Mouse (Mus musculus) forelimb bud, embryonic 11.5 days (tissue): ENCODE measurements around the gene Fbxw7.

Experiments used
- DNase-seq: peaks from one replicate; pipeline ENCODE4 v3.0.0-alpha.2; 2012; ENCODE audit warnings: low read depth, low spot score

Fbxw7 gene

GRCm38 (mm10) chr3:84951698-84952097 lies 136.6 kb downstream of the Fbxw7 start:
- DNase-seq: no peak

- peak; percentile 83 for DNase-seq
Measured at GRCm38 (mm10) chr3:84952135-84952534, 137.1 kb downstream of the Fbxw7 start.

- DNase-seq: no peak
Measured at GRCm38 (mm10) chr3:84952585-84953187, 137.6 kb downstream of the Fbxw7 start.

GRCm38 (mm10) chr3:84955011-84955775 lies 140.1 kb downstream of the Fbxw7 start:
- no peak for DNase-seq

GRCm38 (mm10) chr3:84955857-84956256 lies 140.8 kb downstream of the Fbxw7 start:
- no peak for DNase-seq

- DNase-seq: no peak
Measured at GRCm38 (mm10) chr3:84965156-84965555, 150.1 kb downstream of the Fbxw7 start.

- no peak for DNase-seq
Measured at GRCm38 (mm10) chr3:84967364-84967763, 152.3 kb downstream of the Fbxw7 start.

- no peak for DNase-seq
Measured at GRCm38 (mm10) chr3:84971561-84971960, 156.5 kb downstream of the Fbxw7 start.

GRCm38 (mm10) chr3:84972881-84973280 lies 157.8 kb downstream of the Fbxw7 start:
- no peak for DNase-seq

GRCm38 (mm10) chr3:84974193-84974592 lies 159.1 kb downstream of the Fbxw7 start:
- no peak for DNase-seq

GRCm38 (mm10) chr3:84978676-84979075 lies 163.6 kb downstream of the Fbxw7 start:
- no peak for DNase-seq

GRCm38 (mm10) chr3:84980158-84980557 lies 165.1 kb downstream of the Fbxw7 start:
- no peak for DNase-seq

GRCm38 (mm10) chr3:84982688-84983087 lies 167.6 kb downstream of the Fbxw7 start:
- no peak for DNase-seq

- no peak for DNase-seq
Measured at GRCm38 (mm10) chr3:84985121-84985625, 170.1 kb downstream of the Fbxw7 start.

GRCm38 (mm10) chr3:84988880-84989279 lies 173.8 kb downstream of the Fbxw7 start:
- DNase-seq: no peak

GRCm38 (mm10) chr3:85005257-85005656 lies 190.2 kb downstream of the Fbxw7 start:
- no peak for DNase-seq

GRCm38 (mm10) chr3:85012889-85013288 lies 197.8 kb downstream of the Fbxw7 start:
- no peak for DNase-seq

- peak; percentile 37 for DNase-seq
Measured at GRCm38 (mm10) chr3:85015667-85016066, 200.6 kb downstream of the Fbxw7 start.

- no peak for DNase-seq
Measured at GRCm38 (mm10) chr3:85020137-85020536, 205.1 kb downstream of the Fbxw7 start.

- DNase-seq: no peak
Measured at GRCm38 (mm10) chr3:85021816-85022215, 206.7 kb downstream of the Fbxw7 start.

GRCm38 (mm10) chr3:85022800-85023199 lies 207.7 kb downstream of the Fbxw7 start:
- DNase-seq: no peak

- DNase-seq: no peak
Measured at GRCm38 (mm10) chr3:85024237-85024636, 209.2 kb downstream of the Fbxw7 start.
